Mouse (Mus musculus): ENCODE results near the gene Ube2e2. TPM values are rescaled to one million over a fixed set of nuclear protein-coding genes. Genes with fewer than 3 reads are reported as not detected.
"Not testable (repeated sequence)": the region's sequence is repeated elsewhere in the genome, so short reads cannot be mapped to it uniquely, and the experiment has no call there.

Gene Ube2e2
- total RNA-seq, 2 experiments from 2014 or later = 164 to 172 TPM

DNA sequence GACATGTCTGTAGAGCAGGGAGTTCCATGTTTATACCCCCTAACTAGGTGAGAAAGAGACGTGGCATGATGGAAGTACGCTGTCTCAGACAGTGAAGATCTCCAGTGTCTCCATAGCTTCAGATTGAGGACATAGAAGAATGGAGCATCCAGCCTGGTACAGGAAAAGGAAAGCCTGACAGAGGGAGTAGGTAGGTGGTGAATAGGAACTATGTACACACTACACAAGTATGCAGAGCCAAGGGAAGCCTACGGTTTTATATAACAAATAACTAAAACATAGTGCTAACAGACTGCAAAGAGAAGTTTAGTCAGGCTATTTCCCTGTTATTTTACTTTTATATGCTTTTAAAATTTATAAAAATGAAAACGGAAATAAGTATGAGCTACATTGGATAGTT is 312.3 kb downstream of the Ube2e2 start:
- TF ChIP-seq CTCF (IDR thresholded peaks at IDR 0.05) = no peak
- intact Hi-C loops (cut with DNase I) = no loop called here

DNA sequence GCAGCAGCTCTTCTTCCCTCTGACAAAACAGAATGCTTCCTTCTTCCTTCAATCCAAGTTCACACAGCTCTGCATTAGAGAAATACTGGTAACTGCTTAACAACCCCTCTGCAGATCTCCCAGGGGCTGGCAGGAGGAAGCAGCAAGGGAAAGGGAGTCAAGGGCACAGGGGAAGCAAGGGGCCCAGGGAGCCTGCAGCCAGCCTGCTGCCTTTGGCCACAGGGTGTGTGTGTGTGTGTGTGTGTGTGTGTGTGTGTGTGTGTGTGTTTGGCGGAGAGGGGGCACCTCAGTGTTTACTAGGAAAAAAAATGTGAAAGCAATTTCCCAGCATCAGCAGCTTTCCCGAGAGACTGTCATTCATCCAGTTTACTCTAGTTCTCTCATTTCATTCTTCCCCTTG is 319.3 kb downstream of the Ube2e2 start:
- Histone ChIP-seq H3K27ac (no peak overlapping the region), H3K4me3 (no peak overlapping the region)
- DNase-seq (ENCODE audit: extremely low spot score in 1 of 2, low spot score in 2 of 2) = no peak
- intact Hi-C loops (cut with DNase I) = no loop called here
- no peak for TF ChIP-seq CTCF (IDR thresholded peaks at IDR 0.05)

More for the DNA sequence above, 312.3 kb downstream of the Ube2e2 start:
- DNase-seq (ENCODE audit: extremely low spot score in 1 of 2, low spot score in 2 of 2) = no peak
- Histone ChIP-seq H3K27ac (peak overlapping the region; percentile 48; the same call in 1 of the 2 replicates), H3K4me3 (no peak overlapping the region)

DNA sequence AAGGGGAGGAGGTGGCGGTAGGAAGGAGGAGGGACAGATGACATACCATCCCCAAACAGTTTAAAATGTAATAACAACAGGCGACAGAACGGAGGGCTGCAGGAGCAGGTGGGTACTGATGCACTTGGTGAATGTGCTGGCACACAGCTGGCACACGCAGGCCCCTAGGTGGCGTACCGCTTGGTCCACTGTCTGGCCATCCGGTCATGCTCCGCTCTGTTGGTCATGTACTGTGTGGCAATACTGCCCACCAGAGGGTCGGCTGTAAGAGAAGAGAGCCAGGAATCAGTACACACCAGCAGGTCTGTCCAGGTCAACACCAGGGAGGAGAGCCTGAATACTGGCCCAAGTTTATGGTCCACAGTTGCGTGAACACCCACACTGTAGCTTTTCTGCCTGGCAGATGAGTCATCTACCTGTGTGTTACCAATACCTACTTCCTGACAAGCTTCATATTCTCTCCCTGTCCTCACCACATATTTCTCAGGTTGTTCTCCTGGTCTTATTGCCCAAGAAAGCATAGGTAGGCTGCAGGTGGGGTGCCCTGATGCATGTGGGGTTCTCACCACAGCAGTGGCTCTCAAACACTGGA is 319.8 kb downstream of the Ube2e2 start:
- Histone ChIP-seq H3K4me3 (no peak overlapping the region), H3K27ac (no peak overlapping the region)
- peak; percentile 18; the same call in 1 of the 2 replicates for TF ChIP-seq CTCF (IDR thresholded peaks at IDR 0.05)
- no peak for DNase-seq (ENCODE audit: extremely low spot score in 1 of 2, low spot score in 2 of 2)
- intact Hi-C loops (cut with DNase I) = no loop called here

DNA sequence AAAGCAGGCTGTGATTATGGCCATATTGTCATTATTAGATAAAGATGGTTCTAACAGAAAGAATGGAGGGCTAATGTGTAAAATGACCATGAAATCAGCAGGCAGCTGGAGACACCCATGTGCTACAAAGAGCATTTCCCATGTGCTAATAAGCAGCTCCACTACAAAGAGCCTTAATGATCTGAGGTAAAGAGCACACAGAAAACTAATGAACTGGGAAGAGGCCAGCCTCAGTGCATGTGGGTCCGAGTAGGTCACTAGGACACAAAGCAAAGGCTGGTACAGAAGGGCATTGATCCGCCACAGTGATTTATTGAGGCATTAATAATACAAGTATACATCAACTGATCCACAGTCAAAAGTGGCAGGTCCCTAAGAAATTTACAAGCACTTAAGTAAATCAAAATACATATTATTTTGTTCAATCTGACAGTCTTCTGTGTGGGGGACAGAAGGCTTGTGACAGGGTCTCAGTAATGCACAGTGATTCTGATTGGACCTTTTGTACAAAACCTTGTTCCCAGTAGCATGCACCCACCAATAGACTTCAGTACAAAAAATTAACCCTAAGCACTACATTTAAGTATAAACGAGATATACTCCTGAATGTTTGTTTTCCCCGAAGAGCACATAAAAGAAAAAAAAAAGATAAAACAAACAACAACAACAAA is 320.6 kb downstream of the Ube2e2 start:
- no peak for TF ChIP-seq CTCF (IDR thresholded peaks at IDR 0.05)
- intact Hi-C loops (cut with DNase I) = no loop called here
- H3K4me3 ChIP-seq = no peak overlapping the region
- no peak for DNase-seq (ENCODE audit: extremely low spot score in 1 of 2, low spot score in 2 of 2)
- H3K27ac ChIP-seq = no peak overlapping the region

DNA sequence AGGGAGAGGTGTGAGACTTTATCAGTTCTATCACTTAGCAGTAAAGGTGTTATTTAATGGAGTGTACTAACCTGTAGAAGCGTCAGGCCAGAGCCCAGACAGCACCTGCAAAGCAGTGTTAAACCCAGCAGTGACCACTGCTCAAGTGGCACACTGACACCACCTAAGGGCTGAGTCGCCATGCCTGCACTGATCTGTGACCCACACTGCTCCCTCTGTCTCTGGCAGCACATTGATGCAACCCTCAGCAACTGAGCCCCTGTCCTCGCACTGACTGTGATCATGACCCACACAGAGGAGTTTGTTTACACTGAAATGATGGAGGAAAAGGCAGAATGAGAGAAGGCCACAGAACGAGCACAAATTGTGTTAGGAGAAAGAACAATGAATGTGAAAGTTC is 321.2 kb downstream of the Ube2e2 start:
- no peak for TF ChIP-seq CTCF (IDR thresholded peaks at IDR 0.05)
- no peak for DNase-seq (ENCODE audit: extremely low spot score in 1 of 2, low spot score in 2 of 2)
- intact Hi-C loops (cut with DNase I) = no loop called here
- Histone ChIP-seq H3K27ac (no peak overlapping the region), H3K4me3 (no peak overlapping the region)

DNA sequence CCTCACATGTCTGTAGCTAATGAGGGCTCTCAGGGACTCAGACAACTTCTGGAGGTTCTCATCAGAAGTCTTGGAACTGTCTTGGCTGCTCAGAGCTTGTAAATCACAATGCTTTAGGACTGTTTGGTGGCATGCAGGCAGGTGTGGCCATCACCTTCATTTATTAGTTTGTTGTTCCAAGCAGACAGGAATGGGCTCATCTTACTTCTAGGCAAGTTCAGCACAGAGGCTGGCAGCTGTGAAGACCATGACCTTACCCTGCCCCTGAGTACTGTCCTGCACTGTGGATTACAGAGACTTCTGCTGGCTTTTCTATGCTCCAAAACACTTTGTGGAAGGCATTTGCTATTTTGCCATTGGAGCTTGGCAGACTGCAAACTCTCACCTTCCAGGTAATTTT is 324.5 kb downstream of the Ube2e2 start:
- no peak for TF ChIP-seq CTCF (IDR thresholded peaks at IDR 0.05)
- Histone ChIP-seq H3K27ac (no peak overlapping the region), H3K4me3 (no peak overlapping the region)
- no peak for DNase-seq (ENCODE audit: extremely low spot score in 1 of 2, low spot score in 2 of 2)
- intact Hi-C loops (cut with DNase I) = no loop called here

DNA sequence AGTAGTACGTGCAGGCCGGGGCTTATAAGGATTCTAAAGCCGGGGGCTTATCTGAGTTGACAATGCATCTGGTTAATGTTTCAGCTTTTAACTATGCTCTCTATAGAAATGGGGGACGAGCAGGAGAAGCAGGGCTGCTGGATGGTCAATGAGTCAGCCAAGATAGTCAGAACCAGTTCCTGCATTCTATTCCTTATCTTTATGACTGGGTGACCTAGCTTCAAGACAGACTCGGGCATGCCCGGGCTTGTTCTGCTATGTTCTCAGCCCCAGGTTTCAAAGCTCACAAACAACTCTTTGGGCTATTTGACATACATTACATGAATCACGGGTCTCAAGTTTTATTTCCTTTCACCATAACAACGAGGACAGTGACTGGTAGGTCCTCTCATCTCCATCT is 329.1 kb downstream of the Ube2e2 start:
- H3K27ac ChIP-seq; DNase-seq (ENCODE audit: extremely low spot score in 1 of 2, low spot score in 2 of 2); H3K4me3 ChIP-seq; intact Hi-C loops (cut with DNase I): not testable (repeated sequence)

DNA sequence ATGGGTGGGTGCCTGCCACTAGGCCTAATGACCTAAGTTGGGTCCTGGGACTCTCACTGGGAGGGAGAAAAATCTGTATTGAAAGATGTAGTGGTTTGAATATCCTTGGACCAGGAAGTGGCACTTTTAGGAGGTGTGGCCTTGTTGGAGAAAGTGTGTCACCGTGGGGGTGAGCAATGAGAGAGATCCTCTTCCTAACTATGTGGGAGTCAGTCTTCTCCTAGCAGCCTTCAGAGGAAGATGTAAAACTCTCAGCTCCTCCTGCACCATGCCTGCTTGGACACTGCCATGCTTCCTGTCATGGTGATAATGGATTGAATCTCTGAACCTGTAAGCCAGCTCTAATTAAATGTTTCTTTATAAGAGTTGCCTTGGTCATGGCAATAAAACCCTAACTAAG is 338.8 kb downstream of the Ube2e2 start:
- peak overlapping the region; percentile 28; the same call in 1 of the 2 replicates for H3K27ac ChIP-seq
- intact Hi-C loops (cut with DNase I) = no loop called here
- TF ChIP-seq CTCF (IDR thresholded peaks at IDR 0.05) = no peak
- DNase-seq (ENCODE audit: extremely low spot score in 1 of 2, low spot score in 2 of 2) = peak in 1 of 2 experiments; percentile 24
- H3K4me3 ChIP-seq = no peak overlapping the region

DNA sequence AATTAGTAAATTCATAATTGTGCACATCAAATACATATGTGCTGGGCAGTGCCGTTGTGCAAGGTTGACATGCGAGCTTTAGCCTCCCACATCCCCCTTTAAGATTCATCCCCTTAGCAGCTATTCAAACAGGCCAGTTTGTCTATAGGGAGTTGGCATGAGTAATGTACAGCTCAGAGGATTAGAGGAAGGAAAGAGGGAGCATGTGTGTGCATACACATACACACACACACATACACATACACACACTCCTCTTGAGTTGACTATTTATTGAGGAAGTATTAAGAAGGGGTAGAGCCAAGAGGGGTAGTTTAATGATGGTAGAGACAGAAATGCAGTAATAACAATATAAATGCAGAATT is 339.5 kb downstream of the Ube2e2 start:
- intact Hi-C loops (cut with DNase I) = no loop called here
- no peak for DNase-seq (ENCODE audit: extremely low spot score in 1 of 2, low spot score in 2 of 2)
- Histone ChIP-seq H3K27ac (peak overlapping the region; percentile 55), H3K4me3 (no peak overlapping the region)
- TF ChIP-seq CTCF (IDR thresholded peaks at IDR 0.05) = no peak

DNA sequence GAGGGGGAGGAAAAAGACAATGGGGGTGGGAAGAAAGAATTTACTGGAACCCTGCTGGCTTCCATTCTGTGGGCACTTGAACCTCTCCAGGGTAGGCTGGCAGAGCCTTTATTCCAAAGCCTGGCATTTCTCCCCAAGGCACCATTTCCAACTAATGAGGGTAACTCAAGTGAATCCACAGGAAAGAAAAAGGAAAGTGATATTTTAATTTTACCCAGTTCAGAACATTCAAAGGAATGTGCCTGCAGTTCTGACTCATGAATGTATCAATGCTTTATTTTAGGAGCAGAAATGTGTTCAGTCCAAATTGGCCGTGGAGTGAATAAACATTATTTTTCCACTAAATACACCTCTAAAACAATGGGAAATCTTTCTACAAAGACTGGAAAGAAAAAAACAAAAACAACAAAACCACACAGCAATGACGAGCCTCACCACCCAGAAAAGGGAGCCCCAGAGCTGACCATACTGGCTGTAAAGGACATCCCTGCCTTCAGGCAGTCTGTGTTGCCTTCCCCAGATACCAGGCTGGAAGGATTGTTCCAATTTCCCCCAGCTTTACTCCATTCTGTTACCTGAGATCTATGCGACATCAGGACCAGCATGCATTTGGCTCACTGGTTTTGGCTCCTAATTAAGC is 340.0 kb downstream of the Ube2e2 start:
- Histone ChIP-seq H3K27ac (peak overlapping the region; percentile 55), H3K4me3 (no peak overlapping the region)
- no peak for DNase-seq (ENCODE audit: extremely low spot score in 1 of 2, low spot score in 2 of 2)
- no peak for TF ChIP-seq CTCF (IDR thresholded peaks at IDR 0.05)
- intact Hi-C loops (cut with DNase I) = no loop called here

DNA sequence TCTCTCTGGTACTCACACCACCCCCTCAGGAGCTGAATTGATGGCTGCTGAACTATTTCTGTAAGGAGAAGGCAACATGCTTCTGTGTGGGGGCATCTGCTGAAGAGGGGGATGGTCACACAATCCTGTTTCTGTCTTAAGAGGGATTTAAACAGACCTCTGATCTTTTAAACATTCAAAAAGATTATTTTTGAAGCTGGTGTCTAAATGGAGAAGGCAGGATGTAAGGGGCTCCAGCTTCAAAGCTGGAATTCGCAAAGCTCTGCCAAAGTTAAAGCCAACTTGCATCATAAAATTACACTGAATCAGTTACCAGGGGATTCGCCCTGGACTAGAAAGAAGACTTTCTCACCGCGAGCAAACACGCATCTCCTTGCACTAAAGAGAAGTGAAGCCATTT is 346.5 kb downstream of the Ube2e2 start:
- Histone ChIP-seq H3K4me3 (no peak overlapping the region), H3K27ac (peak overlapping the region; percentile 15; the same call in 1 of the 2 replicates)
- DNase-seq (ENCODE audit: extremely low spot score in 1 of 2, low spot score in 2 of 2) = peak in 1 of 2 experiments; percentile 28
- TF ChIP-seq CTCF (IDR thresholded peaks at IDR 0.05) = no peak
- intact Hi-C loops (cut with DNase I) = loop anchor here (2.0 to 5.0 kb wide), 4 partner anchors 40 to 345 kb away; partner anchors contain the start of gene Ube2e2

DNA sequence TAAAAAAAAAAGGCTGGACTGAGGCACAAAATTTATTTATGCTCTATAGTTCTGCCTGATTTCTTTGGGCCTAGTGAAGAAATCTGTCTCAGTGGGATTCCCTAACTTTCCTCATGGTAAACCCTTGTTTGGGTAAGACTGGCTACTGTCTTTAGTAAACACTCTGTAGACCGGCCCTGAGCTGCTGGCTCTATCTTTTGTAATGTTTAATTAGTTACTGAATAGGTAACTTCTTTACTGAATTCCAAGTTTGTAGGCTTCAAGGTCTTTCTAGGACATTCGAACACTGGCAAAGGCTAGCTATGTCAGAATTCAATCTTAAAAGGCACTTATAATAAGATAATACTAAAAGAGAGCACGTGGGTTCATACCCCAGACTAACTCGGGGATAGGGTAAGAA is 355.0 kb downstream of the Ube2e2 start:
- H3K4me3 ChIP-seq; DNase-seq (ENCODE audit: extremely low spot score in 1 of 2, low spot score in 2 of 2); H3K27ac ChIP-seq; intact Hi-C loops (cut with DNase I): not testable (repeated sequence)

Data from left cerebral cortex, adult 2 months (tissue).